Mouse (Mus musculus): Measurements from ENCODE around the gene Tle3.

The Tle3 gene

DNA sequence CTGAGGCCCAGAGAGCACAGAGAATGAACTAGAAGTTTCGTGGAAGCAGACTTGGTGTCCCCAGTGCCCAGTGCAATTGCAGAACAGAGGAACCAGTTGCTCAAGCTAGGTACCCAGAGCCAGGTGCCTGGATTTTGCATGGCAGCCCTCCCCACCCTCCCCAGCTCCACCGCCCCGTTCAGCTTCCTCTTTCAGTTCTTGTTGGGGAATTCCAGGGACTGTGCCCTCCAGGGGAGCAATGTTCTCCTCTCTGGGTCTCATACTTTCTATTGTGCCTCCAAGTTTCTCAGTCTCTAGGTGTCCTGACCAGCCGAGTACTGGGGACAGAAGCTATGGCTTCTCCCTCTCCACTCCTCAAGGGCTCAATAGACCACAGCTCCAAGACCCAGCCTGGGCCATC lies 59.7 kb downstream of the Tle3 start:
- in situ Hi-C loops (cut with MboI; ENCODE audit: low sequenced_read_pairs), result no loop called here

DNA sequence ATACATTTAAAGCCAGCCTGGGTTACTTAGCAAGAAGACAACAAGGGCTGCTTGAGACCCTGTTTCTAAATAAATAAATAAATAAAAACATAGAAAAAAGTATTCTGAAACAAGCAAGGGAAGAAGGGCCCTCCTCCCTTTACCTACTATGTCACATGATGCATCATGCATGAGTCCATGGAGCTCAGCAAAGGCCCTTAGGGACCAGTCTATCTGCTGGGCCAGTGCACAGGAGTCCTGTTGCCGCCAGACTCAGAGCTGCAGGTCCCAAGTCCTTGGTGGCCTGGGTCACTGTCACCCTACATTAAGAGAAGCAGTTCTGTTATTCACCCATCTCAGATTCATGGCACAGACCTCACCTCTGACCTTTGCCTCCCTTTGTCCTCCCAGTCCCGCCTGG lies 61.0 kb downstream of the Tle3 start:
- in situ Hi-C loops (cut with MboI; ENCODE audit: low sequenced_read_pairs), result no loop called here

DNA sequence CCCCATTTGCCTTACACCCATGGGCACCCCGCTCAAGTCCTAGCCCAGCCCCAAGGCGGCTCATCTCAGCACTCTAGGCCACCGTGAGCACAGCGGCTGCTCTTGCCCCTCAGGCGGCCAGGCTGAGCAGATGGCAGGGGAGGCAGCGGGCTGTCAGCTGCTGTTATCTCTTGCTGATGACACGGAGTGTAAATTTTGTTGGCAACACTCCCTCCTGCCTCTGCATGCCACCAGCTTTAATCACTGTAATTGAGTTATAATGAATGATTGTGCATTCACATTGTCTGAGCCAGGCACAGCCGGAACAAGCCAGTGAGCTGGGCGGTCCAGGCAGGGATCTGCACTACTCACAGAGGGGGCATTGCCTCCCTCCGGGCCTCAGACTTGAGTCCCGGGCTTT lies 61.9 kb downstream of the Tle3 start:
- in situ Hi-C loops (cut with MboI; ENCODE audit: low sequenced_read_pairs), result no loop called here

DNA sequence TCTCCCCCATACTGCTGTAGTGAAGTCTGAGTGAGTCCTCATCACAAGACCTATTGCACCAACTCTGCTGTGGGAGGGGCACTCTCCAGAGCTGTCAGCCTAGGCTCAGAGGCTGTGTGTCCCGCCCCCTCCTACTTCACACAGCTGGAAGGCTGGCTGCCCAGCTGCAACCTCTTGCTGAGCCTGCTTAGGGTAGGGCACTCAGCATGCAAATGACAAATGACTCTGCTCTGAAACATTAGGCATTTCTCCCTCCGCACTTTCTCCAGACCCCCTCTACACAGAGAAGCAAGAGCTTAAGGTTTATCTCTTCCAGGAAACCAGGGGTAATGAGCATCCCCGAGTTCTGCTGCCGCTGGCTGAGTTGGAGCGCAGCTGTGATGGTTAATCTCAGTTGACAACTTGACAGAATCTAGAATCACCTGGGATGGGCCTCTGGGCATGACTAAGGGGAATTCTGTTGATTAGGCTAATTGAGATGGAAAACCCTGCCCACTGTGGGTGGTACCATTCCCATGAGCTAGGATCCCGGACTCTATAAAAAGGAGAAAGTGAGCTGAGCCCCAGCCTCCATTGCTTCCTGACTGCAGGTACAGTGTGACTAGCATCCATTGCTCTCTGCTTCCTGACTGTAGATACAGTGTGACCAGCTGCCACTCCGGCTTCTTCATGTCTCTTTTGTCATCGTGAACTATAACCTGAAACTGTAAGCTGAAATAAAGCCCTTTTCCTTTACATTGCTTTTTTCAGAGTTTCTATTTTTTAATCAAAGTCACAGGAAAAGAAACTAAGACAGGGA lies 63.2 kb downstream of the Tle3 start:
- in situ Hi-C loops (cut with MboI; ENCODE audit: low sequenced_read_pairs), result no loop called here

DNA sequence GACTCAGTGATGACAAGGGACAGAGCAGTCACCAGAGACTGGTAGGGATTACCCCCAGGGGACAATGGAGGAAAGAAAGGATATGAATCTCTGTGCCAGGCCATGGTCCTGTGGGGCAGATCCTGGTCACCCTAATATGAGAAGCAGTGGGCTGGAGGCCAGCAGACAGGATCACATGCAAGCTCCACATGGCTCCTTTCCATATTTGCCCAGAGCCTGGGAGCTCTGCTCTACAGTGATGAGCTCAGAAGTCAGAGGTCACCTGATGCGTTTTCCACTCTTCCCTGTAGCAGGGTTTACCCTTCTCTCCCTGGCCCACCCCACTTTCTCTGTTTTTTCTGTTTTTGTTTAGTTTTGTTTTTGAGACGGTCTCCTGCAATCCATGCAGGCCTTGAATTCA lies 63.9 kb downstream of the Tle3 start:
- in situ Hi-C loops (cut with MboI; ENCODE audit: low sequenced_read_pairs), result no loop called here

DNA sequence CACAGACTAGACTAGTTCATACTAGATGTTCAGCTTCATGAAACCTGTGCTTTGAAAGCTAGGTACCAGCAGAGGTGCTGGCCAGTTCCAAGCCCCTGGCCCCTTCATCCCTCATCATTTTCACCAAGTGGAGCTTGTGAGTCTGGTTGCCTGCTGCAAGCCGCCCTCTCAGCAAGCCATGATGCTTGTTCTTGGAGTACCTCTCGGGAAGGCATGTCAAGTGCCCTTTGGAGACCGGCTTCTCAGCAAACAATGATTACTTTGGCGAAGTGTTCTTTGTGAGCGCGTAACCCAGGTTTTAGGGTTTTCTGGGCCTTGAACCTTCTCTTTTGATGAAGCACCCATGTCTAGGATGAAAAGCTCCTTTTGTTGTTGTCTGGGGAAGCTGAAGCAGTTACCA lies 64.6 kb downstream of the Tle3 start:
- in situ Hi-C loops (cut with MboI; ENCODE audit: low sequenced_read_pairs), result no loop called here

DNA sequence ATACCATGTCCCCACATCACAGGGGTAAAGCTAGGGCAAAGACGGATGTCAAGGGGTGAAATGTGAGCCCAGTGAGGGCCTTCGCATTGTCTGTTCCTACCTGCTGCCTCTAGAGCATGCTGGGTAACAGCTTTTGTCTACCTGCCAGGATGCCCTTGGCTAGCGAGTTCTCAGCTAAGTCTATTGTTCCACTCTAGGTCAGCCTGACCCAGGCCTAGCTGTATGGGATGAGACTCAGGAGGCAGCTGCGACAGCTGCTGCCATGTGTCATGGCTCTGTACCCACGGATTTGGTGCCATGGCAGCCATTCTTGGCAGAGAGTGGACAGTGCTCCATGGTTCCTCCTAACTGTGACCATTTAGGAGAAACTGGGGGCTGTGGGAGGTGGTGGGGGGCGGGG lies 66.9 kb downstream of the Tle3 start:
- in situ Hi-C loops (cut with MboI; ENCODE audit: low sequenced_read_pairs), result no loop called here

DNA sequence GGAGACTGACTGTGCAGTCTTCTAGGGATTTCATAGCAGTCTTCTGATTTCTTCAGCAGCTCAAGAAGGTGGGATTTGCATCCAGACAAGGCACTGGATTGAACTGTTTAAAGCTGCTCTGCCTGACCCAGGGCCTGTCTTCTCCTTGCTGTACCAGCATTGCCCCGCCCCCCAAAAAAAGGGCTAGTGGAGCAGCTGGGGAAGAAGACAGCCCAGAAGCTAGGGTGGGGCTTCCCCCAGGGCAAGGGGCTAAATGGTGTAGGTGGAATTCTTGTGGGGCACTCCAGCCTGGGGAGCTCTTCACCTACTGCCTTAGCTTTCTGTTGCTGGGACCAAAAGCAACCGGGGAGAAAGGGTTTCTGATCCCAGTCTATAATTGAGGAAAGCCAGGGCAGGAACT lies 67.8 kb downstream of the Tle3 start:
- in situ Hi-C loops (cut with MboI; ENCODE audit: low sequenced_read_pairs), result no loop called here

DNA sequence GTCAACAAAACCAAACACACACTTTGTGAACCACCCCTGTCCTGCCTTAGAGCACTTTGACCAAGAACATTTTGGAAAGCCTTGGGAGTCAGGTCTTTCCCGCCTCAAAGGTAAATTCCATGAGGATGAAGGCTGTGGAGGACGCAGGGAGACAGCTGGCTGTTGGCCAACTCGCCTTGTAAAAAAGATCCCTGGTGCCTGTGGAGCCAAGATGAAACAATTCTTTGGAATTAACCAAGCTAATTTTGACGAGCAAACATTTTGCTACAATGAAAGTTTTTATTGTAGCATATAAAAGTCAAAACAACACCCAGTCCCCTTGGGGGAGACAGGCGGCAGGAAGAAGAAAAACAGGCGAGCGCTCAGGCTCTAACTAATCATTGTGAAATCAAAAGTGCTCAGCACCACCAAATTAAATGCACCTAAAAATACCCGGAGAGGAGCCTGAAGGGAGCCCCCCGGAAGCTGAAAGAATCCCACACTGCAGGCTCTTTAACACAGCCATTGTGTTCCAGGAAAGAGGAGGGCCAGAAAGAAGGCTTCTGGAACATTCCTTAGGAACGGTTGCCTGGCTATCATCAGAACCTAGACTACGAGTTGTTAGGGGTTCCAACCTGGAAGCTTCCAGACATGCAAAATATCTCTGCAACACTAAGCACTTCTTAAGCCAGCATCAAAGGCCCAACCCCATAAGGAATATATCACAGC lies 69.2 kb downstream of the Tle3 start:
- in situ Hi-C loops (cut with MboI; ENCODE audit: low sequenced_read_pairs), result no loop called here

DNA sequence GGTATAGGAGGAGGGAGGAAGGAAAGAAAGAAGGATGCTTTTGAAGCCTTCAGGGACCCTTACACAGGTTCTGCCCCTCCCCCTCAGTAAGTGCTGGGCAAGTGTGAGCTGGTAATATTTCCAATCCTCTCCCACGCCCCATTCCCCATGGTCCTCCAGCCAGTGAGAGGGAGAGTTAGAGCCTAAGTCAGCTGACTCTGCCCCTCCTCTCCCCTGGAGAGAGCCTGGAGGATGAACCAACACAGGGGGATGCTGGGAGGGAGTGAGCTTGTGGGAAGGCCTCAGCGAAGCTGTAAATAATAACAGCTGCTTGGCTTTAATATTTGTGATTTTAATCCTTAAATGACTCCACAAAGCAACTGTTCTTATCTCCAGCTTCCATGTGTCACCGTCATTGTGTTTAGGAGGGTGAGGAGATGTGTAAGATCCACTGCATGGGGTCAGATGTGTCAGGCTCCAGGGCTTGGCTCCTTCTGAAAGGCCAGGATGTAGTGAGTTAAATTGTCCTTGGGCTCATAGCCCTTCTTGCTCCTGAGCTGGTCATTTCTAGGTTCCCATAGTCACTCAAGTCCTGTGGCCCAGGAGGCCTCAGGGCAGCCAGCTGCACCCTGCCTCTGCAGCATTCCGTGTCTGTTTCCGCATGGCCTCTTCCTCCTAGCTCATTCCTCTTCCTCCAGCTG lies 70.9 kb downstream of the Tle3 start:
- in situ Hi-C loops (cut with MboI; ENCODE audit: low sequenced_read_pairs), result no loop called here

DNA sequence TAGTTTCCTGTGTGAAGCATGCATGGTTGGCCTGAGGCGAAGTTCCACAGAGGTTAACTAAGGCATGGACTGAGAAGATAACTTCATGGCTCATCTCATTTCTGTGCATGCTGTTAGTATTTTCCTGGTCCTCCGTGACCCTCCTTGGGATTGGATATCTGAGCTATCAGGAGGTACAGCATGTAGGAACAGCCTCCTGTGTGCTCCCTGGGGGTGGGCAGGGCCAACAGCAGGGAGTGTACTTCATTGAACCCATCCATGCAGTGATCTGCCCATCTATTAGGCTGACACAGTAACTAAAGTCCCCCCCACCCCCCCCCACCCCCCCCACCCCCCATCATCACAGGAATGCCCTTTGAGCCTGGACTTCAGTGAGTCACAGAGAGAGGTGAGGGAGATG lies 73.0 kb downstream of the Tle3 start:
- in situ Hi-C loops (cut with MboI; ENCODE audit: low sequenced_read_pairs), result no loop called here

DNA sequence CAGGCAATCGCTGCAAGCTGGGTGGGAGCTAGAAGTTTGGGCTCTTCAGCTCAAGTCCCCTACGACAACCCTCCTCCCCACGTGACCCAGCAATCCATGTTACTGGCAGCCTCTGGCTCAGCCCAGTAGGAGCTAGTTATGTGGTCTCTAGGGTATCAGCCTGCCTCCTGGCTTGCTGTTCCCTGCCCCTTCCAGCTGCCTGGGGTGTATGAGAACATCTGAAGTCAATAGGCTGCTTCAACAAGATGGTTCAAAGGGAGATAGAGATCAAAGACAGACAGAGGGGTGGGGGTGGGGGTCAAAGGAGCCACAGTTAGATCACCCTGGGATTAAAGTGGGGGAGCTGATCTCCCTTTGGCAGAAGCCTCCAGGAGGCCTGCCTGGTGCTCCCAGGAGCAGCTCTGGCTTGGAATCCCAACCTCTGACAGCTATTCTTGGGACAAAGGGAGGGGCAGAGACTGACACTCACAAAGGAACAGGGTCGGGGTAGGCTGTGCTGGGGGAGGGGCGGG lies 73.6 kb downstream of the Tle3 start:
- in situ Hi-C loops (cut with MboI; ENCODE audit: low sequenced_read_pairs), result no loop called here

DNA sequence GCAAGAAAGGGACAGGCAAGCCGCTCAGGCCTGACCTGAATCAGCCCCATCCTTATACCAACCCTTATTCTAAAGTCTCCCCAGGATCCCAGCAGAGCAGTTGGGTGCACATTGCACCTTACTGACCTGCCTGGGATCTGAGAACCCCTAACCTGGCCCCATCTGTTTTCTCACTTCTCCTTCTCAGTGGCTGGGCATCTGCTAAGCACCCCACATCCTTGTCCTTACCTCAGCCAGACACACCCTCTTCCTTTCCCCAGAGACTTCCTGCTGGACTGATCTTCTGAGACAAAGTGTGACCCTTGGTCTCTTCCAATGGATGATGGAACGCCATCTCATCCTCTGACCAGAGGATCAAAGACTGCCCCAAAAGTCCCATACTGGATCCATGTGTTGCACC lies 74.8 kb downstream of the Tle3 start:
- in situ Hi-C loops (cut with MboI; ENCODE audit: low sequenced_read_pairs), result no loop called here

DNA sequence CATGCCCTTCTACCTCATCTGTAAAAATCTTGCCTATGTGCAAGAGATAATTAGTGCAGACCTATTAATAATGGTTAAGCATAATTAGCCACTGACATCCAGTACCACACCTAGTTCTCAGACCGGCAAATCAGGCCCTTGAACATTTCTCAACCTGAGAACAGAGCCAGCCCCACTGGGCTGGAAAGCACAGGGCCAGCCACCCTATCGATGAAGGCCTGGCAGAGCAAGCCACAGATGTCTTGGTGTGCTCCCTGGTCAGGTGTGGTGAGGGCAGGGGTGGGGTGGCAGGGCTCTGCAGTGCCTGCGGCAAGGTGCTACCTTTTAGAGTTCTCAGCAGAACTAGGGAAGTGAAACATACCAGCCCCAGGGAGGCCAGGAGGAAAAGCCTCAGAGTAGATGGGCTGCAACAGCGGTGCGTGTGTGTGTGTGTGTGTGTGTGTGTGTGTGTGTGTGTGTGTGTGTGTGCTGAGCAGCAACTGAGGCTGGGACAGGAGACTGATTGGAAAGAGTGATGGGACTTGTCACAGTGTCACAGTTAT lies 77.3 kb downstream of the Tle3 start:
- in situ Hi-C loops (cut with MboI; ENCODE audit: low sequenced_read_pairs), result no loop called here

DNA sequence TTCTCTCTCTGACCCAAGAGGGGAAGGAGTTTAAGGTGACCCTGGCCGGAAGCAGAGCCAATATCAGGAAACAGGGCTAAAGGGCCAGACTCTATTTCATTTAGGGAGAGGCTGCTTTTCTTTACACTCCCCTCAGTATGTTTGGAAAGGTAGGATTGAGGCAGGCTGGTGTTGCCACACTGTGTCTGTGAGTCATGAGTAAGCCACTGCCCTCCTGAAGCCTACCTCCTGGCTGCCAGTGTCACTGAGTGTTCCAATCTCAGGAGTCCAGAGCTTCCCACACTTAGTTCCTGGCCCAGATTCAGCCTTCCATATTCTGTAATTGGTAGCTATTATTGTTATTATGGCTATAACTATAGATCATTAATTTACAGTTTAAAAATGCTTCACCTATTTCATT lies 79.9 kb downstream of the Tle3 start:
- in situ Hi-C loops (cut with MboI; ENCODE audit: low sequenced_read_pairs), result no loop called here

DNA sequence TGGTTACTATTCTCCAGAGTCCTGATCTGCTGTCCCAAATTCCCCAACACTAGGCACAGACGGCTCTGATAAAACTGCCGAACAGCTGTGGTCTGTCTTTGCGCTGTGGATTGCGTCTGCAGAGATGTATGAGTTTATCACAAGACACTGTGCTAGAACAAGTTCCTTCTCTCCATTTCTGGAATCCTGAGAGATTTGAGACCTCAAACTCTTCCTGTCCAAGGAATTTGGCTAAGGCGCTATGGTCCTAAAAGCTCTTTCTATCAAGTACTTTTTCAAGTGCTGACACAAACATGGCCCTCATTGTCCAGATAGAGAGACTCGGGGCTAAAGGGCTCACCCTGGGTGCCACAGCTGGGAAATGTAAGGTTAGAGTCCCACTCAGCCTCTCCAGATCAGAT lies 83.7 kb downstream of the Tle3 start:
- in situ Hi-C loops (cut with MboI; ENCODE audit: low sequenced_read_pairs), result no loop called here

DNA sequence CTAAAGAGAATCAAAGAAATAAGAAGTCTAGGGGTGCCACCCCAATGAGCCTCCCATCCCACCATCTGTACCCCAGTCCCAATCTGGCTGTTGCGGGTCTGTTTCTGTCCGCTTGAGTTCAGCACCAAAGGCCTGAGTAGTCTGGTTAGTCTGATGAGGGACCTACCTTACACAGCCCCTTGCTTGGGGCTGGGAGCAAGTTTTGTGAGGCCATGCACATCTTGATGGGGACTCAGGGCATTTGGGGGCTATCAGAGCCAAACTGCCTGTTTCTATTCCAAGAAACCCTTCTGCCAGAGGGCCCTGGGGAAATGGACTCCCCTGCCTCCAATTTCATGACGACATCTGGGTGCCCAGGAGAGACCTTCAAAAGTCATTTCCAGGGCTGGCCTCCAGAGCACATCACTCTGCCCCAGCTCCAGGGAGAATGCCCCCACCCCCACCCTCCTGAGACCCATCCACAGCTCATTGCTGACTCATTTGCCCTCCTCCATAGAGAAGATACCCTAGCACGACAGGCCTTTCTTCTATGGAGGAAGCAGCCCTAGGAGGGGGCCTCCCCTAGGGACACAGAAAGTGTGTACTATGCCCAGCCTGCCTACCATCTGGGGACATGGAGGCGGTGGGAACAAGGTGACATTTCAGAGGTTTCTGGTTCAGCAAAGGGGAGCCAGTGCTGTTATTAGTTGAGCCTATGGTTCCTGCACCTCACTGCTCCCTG lies 84.4 kb downstream of the Tle3 start:
- in situ Hi-C loops (cut with MboI; ENCODE audit: low sequenced_read_pairs), result no loop called here

DNA sequence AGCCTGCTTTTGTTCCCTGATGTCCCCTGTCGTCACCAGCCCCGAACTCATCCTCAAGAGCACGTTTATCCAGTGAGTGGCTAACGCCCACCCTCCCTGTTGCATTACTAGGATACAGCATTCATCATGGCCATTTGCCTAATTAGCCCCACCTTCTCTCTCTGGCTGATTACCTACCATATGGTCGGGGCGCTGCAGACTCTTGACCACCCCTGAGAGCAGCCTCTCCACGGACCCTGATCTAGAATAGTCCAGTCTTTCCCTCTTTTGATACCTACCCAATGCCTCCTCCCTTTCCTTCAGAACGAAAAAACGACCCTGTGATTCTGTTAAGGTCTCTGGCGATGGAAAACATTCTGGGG lies 85.0 kb downstream of the Tle3 start:
- in situ Hi-C loops (cut with MboI; ENCODE audit: low sequenced_read_pairs), result no loop called here

DNA sequence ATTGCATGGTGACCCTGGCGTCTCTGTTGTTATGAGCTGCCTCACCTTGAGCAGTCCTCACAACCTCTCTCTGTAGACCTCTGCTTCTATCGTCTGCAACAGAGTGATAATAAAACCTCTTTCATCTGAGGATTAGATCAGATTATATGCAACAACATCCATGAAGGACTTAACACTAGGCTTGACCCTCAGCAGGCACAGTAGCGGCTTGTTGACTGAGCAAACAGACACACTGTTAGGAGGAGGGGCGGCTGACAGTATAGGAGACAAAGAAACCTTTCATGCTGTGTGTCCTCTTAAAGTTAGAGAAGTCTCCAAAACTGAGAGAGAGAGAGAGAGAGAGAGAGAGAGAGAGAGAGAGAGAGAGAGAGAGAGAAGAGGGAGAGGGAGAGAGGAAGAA lies 89.7 kb downstream of the Tle3 start:
- in situ Hi-C loops (cut with MboI; ENCODE audit: low sequenced_read_pairs), result no loop called here

DNA sequence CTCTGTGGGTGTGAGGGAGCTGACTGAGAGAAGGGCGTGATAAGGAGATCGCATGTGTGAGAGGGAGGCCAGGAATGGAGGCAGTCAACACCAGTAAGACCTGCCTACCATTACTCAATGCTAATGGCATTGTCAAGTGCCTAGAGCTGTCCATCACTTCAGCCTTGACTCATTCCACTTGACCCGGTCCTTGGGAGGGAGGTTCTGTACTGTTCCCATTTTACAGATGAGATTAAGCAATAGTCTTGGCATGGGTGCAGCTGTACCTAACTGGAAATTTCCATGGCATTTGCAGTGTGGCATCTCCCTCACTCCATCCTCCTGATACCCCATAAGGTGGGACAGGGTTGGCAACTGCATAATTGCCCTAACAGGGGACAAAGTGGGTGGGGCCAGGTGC lies 95.3 kb downstream of the Tle3 start:
- in situ Hi-C loops (cut with MboI; ENCODE audit: low sequenced_read_pairs), result no loop called here

Data from CH12F3 (cell line).